Mouse (Mus musculus) liver, embryonic 14.5 days (tissue): ENCODE measurements around the gene Gnptab.

Experiments
- CTCF ChIP-seq: IDR thresholded peaks from 2 replicates; pipeline ENCODE4 v1.5.1; 2016; ENCODE audit warnings: antibody characterized with exemption, low read depth, control low read depth
- EP300 ChIP-seq: IDR thresholded peaks from 2 replicates; pipeline ENCODE4 v1.6.1; 2016; ENCODE audit warnings: antibody characterized with exemption, low read depth

- TF ChIP-seq EP300 (no peak), CTCF (no peak)
These were observed 38.8 kb downstream of the Gnptab start for GRCm38 (mm10) chr10:88417686-88418085.
